Mouse (Mus musculus) heart, embryonic 10.5 days (tissue): Measurements from ENCODE around the gene Akr1b7. TPM values are rescaled to one million over a fixed set of nuclear protein-coding genes. Genes with fewer than 3 reads are reported as not detected.

ENCODE experiments used
- DNase-seq: peaks from one replicate; pipeline ENCODE4 v3.0.0-alpha.2; 2017; ENCODE audit warnings: low spot score
- H3K27ac ChIP-seq: fragments of 300-500 bp; sonication (generic); 2 replicates; pipeline ENCODE4 v1.5.1; 2016; ENCODE audit warnings: mild to moderate bottlenecking
- H3K27me3 ChIP-seq: fragments of 300-500 bp; sonication (generic); 2 replicates; pipeline ENCODE4 v1.6.1; 2016; ENCODE audit warnings: mild to moderate bottlenecking; ENCODE audit not compliant: poor library complexity, insufficient read depth, severe bottlenecking
- H3K36me3 ChIP-seq: fragments of 300-500 bp; sonication (generic); 2 replicates; pipeline ENCODE4 v1.6.1; 2016; ENCODE audit warnings: mild to moderate bottlenecking, moderate library complexity
- H3K4me1 ChIP-seq: fragments of 300-500 bp; sonication (generic); 2 replicates; pipeline ENCODE4 v1.6.1; 2016; ENCODE audit warnings: mild to moderate bottlenecking
- H3K4me3 ChIP-seq: fragments of 300-500 bp; sonication (generic); 2 replicates; pipeline ENCODE4 v1.5.1; 2016; ENCODE audit warnings: mild to moderate bottlenecking, moderate library complexity
- H3K9me3 ChIP-seq: fragments of 300-500 bp; sonication (generic); 2 replicates; pipeline ENCODE4 v1.6.1; 2016; ENCODE audit warnings: mild to moderate bottlenecking, moderate library complexity
- WGBS: fragments of 180-500 bp; shearing (Covaris S2); methylation state at CpG from one replicate; pipeline ENCODE4 v1.1.7; 2016; 5-methylcytosine and 5-hydroxymethylcytosine counted together
- polyA plus RNA-seq: library from polyadenylated mRNA; unstranded; fragments of >200 nt; fragmentation: Nextera tagmentation; extraction: Ambion mirVana; gene quantifications from 2 replicates; pipeline ENCODE4 v1.2.1, GENCODE M21; 2016

The Akr1b7 gene
- polyA plus RNA-seq, 1 experiment from 2014 or later: 0.57 TPM

- 56% methylated on average over 7 of the region's 7 CpGs for WGBS
- peak; percentile 75 for DNase-seq
- Histone ChIP-seq H3K27me3 (no peaks in the 10 kb centered on the region), H3K4me1 (peaks cover 4% of the 10 kb centered on the region; the same call in 1 of the 2 replicates), H3K36me3 (no peaks in the 10 kb centered on the region), H3K27ac (no peak overlapping the region), H3K4me3 (no peak overlapping the region), H3K9me3 (no peaks in the 10 kb centered on the region)
Observed at GRCm38 (mm10) chr6:34452963-34453770, 41.0 kb downstream of the Akr1b7 start.

- no peaks in the 10 kb centered on the region for H3K9me3 ChIP-seq
- no peak for DNase-seq
- H3K36me3 ChIP-seq: no peaks in the 10 kb centered on the region
Observed at GRCm38 (mm10) chr6:34459456-34459855, 47.3 kb downstream of the Akr1b7 start.

GRCm38 (mm10) chr6:34460651-34461050 is 48.5 kb downstream of the Akr1b7 start:
- Histone ChIP-seq H3K4me3 (no peak overlapping the region), H3K9me3 (no peaks in the 10 kb centered on the region)
- WGBS: 42% methylated on average over 4 of the region's 4 CpGs

More at GRCm38 (mm10) chr6:34459456-34459855, 47.3 kb downstream of the Akr1b7 start:
- Histone ChIP-seq H3K27ac (no peak overlapping the region), H3K27me3 (no peaks in the 10 kb centered on the region), H3K4me3 (no peak overlapping the region), H3K4me1 (peaks cover 4% of the 10 kb centered on the region; the same call in 1 of the 2 replicates)

GRCm38 (mm10) chr6:34463582-34463981 is 51.4 kb downstream of the Akr1b7 start:
- Histone ChIP-seq H3K36me3 (no peaks in the 10 kb centered on the region), H3K27ac (no peak overlapping the region), H3K27me3 (no peaks in the 10 kb centered on the region), H3K9me3 (no peaks in the 10 kb centered on the region), H3K4me3 (no peak overlapping the region), H3K4me1 (no peaks in the 10 kb centered on the region)
- WGBS: 93% methylated on average over 4 of the region's 4 CpGs
- DNase-seq: no peak

More at GRCm38 (mm10) chr6:34460651-34461050, 48.5 kb downstream of the Akr1b7 start:
- Histone ChIP-seq H3K36me3 (no peaks in the 10 kb centered on the region), H3K27ac (no peak overlapping the region), H3K27me3 (no peaks in the 10 kb centered on the region), H3K4me1 (no peaks in the 10 kb centered on the region)
- DNase-seq: no peak

- no peaks in the 10 kb centered on the region for H3K36me3 ChIP-seq
- H3K4me3 ChIP-seq: no peak overlapping the region
- WGBS: 59% methylated on average over 12 of the region's 12 CpGs
- peak overlapping the region; percentile 67 for H3K27ac ChIP-seq
- H3K9me3 ChIP-seq: no peaks in the 10 kb centered on the region
- DNase-seq: peak; percentile 92
- H3K4me1 ChIP-seq: peaks cover 6% of the 10 kb centered on the region
- no peaks in the 10 kb centered on the region for H3K27me3 ChIP-seq
Observed at GRCm38 (mm10) chr6:34471434-34472110, 59.4 kb downstream of the Akr1b7 start.

Other genes starting within 250 kb of the Akr1b7 start
- 43.2 and 46.3 TPM in 2 replicates for gene Slc35b4, start 235.2 kb upstream of the Akr1b7 start, polyA plus RNA-seq
- 232 and 247 TPM in 2 replicates for gene Akr1b3, start 94.9 kb upstream of the Akr1b7 start, polyA plus RNA-seq
- gene Akr1b8, start 58.2 kb upstream of the Akr1b7 start, polyA plus RNA-seq: 21.1 and 23.1 TPM in 2 replicates
- 44.8 and 61.8 TPM in 2 replicates for gene Akr1b10, start 28.1 kb upstream of the Akr1b7 start, polyA plus RNA-seq
- gene Bpgm, start 63.9 kb downstream of the Akr1b7 start, polyA plus RNA-seq: 54.3 and 59.3 TPM in 2 replicates
- 123 and 189 TPM in 2 replicates for gene Cald1, start 186.2 kb downstream of the Akr1b7 start, polyA plus RNA-seq